Mouse (Mus musculus): ENCODE measurements around the gene Calcrl.
"Not testable (repeated sequence)": the region's sequence is repeated elsewhere in the genome, so short reads cannot be mapped to it uniquely, and the experiment has no call there.

Calcrl gene

DNA sequence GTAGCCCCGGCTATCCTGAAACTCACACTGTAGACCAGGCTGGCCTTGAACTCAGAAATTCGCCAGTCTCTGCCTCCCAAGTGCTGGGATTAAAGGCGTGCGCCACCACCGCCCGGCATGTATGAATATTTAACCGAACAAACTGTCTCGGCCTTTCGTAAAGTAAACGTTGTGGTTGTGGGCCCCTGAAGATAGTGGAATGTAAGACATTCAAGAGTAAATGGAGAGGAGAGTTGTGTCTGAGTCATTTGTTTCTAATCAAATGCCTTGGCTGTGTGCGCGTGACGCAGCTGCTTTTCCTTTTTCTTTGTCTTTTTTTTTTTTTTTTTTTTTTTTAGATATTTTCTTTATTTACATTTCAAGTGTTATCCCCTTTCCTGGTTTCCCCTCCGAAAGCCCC is 36.7 kb downstream of the Calcrl start:
- DNase-seq (ENCODE audit: low read depth), result not testable (repeated sequence)

DNA sequence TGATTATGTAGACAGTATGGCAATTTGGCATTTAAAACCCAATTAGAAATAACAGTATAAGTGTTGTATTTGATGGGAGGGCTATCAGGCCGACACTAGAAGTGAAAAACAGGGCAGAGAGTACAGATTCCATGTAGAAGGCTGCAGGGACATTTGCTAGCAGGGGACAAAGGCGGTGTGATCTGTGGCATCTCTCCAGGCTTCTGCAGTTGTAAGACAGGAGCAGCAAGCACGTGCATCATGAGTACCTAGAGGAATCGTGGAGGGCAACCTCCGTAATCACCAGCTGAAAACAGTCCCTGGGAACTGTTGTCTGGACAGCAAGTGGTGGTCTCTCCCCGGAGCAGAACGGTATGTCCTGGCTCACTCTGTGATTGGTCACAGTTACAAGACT is 37.2 kb downstream of the Calcrl start:
- no peak for DNase-seq (ENCODE audit: low read depth)

DNA sequence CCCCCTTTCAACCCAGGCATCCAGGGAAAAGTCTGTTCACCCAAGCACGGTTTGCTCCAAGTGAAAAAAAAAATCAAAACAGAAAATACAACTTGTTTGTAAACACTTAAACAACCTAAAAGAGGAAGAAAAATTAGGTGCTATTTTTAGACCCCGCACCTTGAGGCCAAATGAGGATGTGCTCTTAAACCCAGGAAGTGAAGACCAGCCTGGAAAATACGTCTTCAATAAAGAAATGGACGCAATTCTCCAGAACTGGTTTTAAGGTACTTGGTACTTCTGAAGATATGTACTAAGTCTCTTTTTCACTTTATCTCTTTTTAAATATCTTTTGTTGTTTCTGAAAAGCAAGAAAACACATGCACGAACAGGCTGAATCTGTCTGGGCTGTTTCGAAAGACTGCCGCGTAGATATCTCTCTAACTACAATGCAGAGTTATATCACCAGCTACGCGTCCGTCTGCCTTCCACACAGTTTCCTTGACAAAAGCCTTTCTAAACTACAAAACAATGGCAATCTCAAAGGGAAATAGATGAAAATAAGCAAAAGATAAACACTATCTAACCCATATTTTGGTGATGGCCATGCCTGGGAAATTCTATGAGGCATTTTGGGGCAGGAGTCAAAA is 37.7 kb downstream of the Calcrl start:
- DNase-seq (ENCODE audit: low read depth), result no peak

DNA sequence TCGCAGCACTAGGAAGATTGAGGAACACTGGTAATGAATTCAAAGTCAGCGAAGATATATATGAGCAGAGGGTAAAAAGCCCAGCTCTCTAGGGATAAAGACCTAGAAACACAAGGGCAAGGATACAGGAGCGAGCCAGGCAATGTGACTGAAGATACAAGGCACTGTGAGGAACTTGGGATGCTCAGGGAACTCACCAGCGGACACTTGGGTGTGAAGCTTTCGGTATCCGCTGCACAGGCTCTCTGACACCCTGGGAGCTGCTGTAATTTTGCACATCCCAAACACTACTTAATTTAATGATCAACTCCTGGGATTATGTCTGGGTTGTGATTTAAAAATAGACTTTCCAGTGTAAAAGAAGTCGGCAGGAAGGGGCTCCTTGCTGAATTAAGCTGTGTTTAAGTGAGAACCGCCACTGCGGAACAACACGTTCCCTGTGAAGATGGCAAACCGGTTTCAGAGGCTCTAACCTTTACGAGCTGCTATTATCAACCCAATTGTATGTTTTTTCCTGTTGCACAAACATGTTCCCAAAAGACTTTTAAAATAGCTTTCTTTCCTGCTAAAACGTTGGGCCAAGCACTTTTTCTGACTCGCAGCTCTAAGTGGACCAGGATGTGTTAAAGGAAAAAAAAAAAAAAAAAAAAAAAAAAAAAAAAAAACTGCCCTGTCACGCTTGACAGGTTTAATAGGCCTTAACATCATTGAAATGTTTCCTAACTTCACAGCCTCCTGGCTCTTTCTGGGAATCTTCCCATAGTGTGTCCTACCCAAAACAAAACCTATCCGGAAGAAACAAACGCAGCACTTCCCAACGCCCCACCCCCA is 38.4 kb downstream of the Calcrl start:
- peak; percentile 27 for DNase-seq (ENCODE audit: low read depth)

DNA sequence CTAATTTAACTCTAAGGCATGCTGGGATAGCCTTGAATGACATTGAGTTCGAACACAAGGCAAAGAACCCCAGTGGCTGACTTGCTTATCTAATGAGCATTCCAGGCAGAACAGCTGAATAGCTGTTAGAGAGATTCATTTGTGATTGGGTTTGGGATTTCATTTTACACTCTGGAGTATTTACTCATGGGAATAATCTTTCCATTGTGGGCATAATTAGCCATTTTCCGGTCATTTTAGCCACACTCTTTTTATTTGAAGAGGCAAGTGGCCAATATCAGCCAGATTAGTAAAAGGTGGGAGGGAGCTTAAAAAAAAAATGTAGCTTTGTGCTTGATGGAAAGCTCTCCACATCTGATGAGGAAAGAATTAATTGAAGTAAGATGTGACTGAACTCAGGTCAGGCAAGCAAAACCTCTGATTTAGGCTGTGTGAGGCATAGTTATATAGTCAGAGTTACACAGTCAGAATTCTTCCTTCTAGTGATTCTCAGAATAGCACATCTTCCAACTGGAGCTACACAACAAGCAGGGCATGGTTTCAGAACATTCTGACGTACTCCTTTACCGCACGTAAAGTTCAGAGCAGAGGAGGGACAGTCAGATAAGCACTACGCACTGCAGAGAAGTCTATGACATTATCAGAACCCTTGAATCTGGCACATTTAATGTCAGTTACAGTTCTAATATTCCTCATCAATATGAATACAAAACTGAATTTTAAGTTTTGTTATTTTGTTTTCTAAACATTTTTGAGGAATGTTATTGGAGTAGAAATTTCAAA is 40.1 kb downstream of the Calcrl start:
- no peak for DNase-seq (ENCODE audit: low read depth)

DNA sequence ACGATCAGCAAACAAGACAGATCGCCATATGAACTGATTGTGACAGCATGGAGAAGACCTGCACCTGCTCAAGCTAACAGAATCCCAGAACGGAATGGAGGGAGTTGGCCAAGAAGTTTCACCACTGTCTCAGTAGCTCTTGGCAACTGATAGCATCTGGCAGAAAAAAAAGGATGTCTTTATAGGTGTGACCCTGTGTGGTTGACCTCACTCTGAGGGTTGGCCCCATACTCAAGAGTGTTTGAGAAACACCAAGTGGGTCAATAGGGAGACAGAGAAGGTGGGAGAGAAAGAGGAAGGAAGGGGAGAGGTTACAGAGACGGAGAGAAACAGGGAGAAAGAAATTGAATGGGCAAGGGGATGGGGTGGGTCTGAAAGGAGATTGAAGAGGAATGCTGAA is 41.4 kb downstream of the Calcrl start:
- DNase-seq (ENCODE audit: low read depth), result no peak

DNA sequence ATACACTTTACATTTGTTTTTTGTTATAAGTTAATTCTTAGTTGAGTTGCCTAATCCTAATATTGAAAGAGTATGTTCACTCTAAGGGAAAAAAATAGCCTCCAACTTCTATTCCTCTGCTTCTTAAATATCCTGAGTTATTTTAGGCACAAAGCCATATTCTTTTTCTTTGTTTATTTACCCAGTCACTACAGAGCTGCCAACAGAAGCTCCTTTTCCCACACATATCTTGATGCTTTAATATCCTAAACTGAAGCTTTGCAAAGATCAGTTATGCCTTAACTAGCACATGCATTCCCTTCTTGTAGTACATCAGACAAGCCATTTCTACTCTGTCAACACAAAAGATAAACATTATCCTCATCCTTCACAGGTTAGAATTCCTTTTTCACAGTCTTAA is 42.7 kb downstream of the Calcrl start:
- DNase-seq (ENCODE audit: low read depth), result no peak

DNA sequence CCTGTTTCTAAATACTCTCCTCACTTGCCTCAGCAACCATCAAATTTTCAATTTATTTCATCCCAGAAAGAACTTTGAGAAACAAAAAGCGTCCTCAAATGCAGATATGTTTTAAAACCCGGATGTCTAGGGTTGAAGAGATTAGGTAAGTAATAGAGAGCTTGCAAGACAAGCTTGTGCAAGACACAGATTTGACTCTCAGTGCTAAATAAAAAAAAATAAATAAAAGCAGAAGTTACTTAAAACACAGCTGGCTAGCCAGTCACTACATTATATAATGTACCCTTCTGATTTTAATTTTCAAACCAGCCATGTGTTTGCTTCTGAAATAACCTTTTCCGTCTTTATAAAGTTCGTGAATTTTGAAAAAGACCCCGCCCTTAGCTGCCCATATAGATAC is 43.2 kb downstream of the Calcrl start:
- DNase-seq (ENCODE audit: low read depth), result no peak

DNA sequence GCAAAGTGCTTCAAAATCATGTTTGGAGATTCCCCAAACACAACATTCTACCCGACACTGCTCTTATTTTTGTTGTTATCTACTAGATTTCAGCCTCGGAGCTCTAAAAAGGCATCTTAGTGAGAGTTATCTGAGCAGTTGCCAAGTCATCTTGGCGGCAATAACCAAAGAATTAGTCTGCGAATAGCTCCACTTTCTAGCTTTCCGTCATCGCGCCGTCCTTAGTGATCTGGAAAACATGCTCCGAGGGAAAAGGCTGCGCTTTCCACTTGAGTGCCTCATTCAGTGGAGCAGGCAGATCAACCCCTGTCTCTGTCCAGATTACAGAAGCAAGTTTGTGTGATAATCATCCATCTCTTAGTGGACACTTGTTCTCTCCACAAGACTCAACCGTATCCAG is 44.4 kb downstream of the Calcrl start:
- no peak for DNase-seq (ENCODE audit: low read depth)

DNA sequence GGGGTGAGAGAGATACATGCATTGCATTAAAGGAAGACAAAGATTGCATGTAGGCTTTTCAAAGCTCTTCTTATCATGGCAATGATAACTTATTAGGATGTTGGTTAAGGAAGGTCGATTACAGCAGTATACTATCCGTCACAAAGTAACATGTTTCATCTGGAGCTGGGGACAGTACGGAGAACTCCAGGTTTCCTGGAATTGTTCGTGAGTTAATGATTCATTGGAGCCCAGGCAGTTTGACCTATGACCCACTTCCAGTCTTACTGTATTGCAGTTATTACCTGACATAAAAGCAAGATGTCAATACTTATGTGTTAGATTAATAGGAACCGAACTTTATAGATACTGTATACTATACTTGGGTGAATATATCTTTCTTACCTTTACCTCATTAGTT is 46.5 kb downstream of the Calcrl start:
- DNase-seq (ENCODE audit: low read depth), result no peak

DNA sequence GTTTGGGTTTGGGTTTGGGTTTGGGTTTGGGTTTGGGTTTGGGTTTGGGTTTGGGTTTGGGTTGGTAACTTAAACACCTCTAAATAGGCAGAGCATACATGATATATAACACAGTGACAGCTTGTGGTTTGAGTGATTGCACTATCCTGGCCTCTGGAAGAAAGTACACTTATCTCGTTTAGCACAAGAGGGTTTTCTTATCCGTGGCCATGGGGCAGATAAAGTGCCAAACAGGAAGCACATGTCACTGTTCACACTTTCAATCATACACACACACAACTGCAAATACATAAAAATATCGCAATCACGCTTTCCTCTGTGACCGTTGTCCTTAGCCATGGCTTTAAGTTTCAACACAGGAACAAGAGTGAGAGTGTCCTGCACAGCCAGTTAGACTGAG is 56.0 kb downstream of the Calcrl start:
- no peak for DNase-seq (ENCODE audit: low read depth)

DNA sequence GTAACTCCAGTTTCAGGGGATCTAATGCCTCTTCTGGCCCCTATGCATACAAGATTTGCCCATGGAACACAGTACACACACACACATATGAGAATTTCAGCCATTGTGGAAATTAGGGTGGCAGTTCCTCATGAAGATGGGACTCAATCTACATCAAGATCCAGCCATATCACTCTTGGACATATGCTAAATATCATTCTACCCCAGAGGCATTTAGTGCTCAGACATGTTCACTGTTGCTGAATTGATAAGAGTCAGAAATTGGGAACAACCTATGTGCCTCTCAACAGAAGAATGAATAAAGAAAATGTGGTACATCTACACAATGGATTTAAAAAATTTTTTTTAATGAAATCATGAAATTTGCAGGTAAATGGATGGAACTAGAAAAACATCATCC is 58.5 kb downstream of the Calcrl start:
- DNase-seq (ENCODE audit: low read depth), result no peak

DNA sequence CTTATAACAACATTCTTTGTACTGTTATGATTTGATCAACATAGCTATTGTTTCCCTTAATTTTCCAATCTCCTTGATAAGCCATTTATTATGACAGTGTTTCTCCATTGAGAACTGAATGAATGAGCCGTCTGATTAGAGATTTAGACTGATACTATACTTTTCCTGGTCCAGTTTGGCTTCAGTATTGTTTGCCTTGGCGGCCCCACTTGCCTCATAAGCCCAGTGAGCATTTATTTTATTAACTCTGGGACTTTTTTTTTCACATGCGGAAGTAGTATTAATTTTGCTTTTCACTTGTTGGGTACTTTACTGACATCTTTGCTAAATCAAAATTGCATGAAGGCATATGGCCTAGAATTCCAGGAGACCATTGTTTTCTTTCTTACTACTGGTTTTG is 59.9 kb downstream of the Calcrl start:
- peak; percentile 18 for DNase-seq (ENCODE audit: low read depth)

DNA sequence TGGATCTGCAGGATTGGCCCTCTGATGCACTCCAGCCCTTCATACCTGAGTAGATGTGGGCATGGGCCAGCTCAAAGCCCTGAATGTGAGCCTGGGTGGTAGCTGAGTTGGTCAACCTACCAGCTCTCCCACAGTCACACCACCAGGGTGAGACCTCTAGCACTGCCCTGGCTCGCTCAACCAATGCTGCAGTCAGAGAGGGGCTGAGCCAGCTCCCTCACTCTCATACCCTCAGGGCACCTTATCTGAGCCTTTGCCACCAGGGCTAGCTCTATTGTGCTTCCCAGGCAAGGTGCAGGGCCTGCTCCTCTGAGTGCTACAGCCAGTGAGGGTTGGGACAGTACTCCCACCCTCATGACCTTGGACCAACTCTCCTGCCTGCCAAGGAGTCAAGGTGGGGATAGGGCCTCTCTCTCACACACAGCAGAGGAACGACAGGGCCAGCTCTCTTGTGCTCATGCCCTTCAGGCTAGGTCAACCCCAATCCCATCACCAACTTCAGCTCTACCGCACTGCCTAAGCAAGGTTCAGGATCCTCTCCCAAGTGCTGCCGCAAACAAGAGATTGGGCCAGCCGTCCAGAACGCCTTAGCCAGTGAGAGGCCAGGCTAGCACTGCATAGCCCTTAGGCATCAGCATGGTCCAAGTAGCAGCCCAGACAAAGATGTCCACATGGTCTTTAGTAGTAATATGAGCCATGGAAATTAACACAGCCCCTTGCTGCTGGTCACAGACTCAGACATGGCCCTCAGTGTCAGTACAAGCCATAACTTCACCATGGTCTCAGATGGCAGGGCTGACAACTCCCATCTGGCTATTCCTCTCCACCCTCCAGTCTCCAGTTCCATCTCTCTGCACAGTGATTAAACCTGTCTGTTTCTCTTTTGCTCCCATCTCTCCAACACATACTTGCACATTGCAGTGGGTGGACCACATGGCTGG is 62.2 kb downstream of the Calcrl start:
- no peak for DNase-seq (ENCODE audit: low read depth)

DNA sequence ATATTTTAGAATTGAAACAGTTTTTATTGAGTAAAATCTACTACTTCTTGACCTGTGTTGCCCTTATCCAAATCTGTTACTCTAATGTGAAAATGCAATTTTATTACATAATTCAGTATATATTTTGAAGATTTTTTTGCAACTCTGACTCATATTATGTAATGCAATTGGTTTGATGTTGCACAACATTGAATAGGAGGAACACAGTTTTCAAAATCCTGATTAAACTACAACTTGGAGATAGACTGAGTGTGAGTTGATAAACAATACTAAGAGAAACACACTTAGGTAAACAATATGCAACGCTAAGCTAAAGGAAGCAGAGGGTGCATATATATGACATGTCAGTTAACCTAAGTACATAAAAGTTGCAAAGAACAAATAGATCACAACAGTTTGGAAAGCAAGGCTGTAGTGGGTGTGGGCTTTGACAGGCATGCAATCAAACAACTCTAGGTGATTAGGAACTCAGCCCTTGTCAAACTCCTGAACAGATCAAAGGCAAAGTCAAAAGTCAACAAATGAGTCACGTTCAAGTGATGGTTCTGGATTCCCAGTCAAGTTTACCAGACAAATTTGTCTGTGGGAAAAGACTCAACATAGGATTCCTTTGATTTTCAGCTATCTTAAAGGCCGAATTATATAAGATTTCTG is 66.4 kb downstream of the Calcrl start:
- peak; percentile 22 for DNase-seq (ENCODE audit: low read depth)

DNA sequence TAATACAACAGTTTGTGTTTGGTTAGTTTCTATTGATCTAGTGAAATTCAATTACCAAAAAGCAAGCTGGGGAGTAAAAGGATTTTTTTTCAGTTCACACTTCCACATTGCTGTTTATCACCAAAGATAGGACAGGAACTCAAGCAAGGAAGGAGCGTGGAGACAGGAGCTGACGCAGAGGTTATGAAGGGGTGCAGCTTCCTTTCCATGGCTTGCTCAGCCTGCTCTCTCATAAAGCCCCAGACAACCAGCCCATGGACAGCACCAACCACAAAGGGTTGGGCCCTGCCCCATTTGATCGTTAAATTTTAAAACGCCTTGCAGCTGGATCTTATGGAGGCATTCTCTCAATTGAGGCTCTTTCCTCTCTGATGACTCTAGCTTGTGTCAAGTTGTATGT is 69.9 kb downstream of the Calcrl start:
- no peak for DNase-seq (ENCODE audit: low read depth)

DNA sequence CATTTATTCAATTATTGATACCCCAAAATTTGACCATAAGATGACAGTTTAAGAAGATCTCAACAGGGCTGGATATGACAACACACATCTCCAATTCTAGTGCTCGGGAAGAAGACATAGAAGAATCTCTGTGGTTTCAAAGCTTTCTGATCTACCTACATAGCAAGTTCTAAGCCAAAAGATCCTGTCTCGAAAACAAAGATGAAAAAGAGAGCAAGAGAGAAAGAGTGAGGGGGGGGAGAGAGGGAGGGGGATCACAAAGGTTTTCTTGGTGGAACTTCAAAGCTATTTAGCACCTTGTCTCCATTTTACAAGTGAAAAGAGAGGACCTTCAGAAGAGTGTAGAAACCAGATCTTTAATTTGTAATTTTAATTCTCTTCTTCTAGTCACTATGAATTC is 77.8 kb downstream of the Calcrl start:
- DNase-seq (ENCODE audit: low read depth), result no peak

DNA sequence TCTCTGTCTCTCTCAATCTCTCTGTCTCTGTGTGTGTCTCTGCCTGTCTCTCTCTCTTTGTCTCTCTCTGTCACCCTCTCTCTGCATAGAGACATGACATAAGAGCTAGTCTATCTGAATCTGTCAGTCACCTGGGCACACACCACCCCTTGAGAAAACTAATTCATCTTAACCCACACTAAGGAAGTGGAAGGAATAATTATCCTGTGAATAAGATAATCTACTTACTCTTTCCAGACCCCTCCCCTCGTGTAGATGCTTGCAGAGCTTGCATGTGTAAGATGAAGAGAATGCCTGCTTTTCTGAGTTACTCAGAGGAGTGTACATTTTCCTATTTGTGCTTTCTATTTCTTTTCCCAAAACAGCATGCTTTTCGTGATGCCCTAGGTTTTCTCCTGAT is 81.5 kb downstream of the Calcrl start:
- no peak for DNase-seq (ENCODE audit: low read depth)

DNA sequence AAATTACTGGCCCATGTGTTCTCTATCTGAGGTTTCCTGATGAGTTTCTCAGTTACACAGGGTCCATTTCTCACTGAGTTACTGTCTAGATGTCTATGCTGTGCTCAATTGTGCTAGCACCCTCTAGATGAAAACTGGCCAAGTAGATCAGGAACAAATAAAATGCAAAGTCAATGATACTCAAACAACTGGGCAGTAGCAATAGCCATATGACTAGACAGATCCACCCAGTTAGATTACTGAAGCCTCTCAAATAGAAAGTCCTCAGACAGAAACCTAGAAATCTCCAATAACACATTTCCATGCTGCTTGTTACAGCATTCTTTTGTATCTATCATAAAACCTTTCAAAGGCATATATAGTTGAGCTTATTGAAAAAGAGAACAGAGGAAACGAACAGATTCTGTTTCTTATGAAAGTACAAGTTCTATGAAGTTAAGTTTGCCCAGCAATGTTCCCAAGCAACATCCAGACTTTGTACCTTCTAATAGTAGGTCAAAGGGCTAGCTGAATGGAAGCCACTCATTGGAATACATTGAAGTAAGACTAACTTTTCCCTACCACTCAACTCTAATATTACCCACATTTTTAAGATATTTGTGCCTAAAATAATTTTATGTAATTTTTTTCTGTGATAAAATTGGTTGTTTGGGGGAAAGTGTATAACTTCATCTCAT is 87.3 kb downstream of the Calcrl start:
- DNase-seq (ENCODE audit: low read depth), result no peak

DNA sequence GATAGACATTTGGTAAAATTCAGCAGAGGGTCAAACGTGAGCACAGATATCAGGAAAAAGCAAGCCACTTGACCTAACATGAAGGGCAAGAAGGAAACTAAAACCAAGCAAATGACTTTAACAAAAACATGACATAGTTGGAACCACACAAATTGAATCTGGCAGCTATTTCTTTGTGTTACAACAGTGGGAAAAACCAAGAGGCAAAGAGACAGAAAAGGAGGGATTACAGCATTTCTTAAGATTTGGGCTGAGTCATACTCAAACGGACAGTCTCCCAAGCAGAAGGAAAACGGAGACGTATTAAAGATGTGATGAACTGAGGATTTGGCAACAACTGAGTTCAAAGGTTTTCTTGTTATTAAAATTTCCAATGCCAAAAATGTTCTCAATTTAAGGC is 88.9 kb downstream of the Calcrl start:
- DNase-seq (ENCODE audit: low read depth), result peak; percentile 49

Data from NIH3T3 (cell line).